Mouse (Mus musculus) megakaryocyte-erythroid progenitor cell, adult 5-6 weeks (primary cell): ENCODE data around the gene Nle1. TPM values are rescaled to one million over a fixed set of nuclear protein-coding genes. Genes with fewer than 3 reads are reported as not detected.
A peak's percentile ranks its signal among the peaks of the same experiment; 100 is the strongest.

Experiments
- ATAC-seq: replicated peaks from 2 replicates; pipeline ENCODE4 v1.8.0; 2016; ENCODE audit warnings: mild to moderate bottlenecking, inconsistent platforms; ENCODE audit not compliant: severe bottlenecking, poor library complexity, low FRiP score, low TSS enrichment
- total RNA-seq, 2 experiments: library from RNA; stranded (forward) in 1 of 2; stranded (reverse) in 1 of 2; fragments of 200-1000, 215-1000 nt in 1 of 2; fragments of >200 nt in 1 of 2; fragmentation: Nextera tagmentation in 1 of 2; gene quantifications; 2 replicates each; pipeline ENCODE4 v1.2.3; 2014 to 2017

Nle1 gene
- total RNA-seq, 2 experiments from 2014 or later = 45.0 to 130 TPM

GRCm38 (mm10) chr11:82921691-82922090 is 13.5 kb upstream of the Nle1 start:
- no peak for ATAC-seq

GRCm38 (mm10) chr11:82920768-82921167 is 12.6 kb upstream of the Nle1 start:
- no peak for ATAC-seq

DNA sequence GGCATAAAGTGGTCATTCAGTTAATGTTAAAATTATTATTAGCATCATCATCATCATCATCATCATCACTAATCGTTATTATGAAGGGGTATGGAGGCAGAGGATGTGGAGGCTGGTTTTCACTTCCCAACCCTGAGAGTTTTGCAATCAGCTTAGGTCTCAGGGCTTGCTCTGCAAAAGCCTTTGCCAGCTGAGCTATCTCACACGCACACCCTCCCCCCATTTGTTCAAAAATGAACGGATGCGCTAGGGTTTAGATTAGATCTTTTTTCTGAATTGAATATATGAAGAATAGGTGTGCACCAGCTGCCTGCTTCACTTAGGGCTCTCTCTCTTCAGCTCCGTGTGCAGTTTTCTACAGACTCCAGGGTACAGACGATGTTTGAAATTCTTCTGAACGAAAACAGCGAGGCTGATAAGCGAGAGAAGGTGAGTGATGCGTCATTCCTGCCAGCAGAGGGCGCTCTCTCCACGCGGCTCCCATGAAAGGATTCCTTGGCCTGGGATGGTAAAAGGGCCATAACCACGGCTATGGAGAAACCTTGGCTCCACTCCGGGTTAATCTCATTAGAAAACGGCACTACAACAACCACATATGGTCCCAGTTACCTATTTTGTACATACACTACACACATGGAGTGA is 6.6 kb upstream of the Nle1 start:
- peak; percentile 79 for ATAC-seq

DNA sequence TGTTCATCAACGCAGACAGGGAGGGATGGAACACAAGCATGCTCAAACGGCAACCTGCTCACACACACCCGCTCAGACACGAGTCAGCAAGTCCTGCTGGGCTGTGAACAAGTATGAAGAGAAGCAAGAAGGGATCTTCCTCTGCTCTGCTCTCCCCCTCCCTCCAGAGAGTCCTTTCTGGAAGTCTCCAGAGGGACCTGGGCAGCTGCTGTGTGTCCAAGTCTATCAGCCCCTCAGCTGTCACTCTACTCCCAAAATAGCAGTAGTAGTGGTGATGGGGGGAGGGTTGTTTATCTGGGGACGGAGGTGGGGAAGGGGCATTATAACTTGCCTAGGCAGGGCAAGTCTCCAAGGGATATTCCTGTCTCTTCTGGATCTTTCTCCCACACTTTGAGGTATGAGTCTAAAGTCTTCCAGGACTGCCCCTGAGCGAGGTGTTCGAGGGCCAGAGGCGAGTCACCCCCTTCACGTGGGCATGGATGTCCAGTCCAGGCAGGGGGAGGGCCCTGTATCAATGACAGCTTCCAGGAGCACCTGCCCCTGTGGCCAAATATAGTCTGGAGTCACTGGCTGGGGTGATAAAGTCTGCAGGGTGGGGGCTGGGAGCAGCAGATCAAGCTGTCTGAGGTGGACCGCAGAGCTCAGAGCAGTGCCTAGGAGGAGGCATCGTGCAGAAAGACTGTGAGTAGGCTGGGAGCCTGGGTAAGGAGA is 2.6 kb upstream of the Nle1 start:
- no peak for ATAC-seq

GRCm38 (mm10) chr11:82910250-82910649 is 2.0 kb upstream of the Nle1 start, which contains the start of gene Unc45b:
Unc45b (plus strand) TSS chr11:82910550.
- ATAC-seq = no peak

- ATAC-seq = no peak
These were observed 388 bp upstream of the Nle1 start for GRCm38 (mm10) chr11:82908608-82908989.

DNA sequence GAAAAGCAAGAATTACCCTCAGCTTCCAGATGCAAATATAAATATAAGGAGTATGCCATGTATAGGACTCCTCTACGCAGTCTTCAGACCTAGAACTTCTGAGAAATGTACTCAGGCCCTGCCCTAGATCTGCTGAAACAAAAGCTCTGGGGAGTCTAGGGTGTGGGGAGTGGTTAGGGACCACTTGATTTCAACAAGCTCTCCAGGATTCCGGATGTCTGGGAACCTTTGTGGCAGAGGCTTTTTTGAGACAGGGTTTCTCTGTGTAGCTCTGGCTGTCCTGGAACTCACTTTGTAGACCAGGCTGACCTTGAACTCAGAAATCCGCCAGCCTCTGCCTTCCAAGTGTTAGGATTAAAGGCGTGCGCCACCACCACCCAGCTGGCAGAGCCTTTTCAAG is 2.4 kb downstream of the Nle1 start:
- no peak for ATAC-seq

- no peak for ATAC-seq
These were observed 3.3 kb downstream of the Nle1 start for GRCm38 (mm10) chr11:82904952-82905351.

DNA sequence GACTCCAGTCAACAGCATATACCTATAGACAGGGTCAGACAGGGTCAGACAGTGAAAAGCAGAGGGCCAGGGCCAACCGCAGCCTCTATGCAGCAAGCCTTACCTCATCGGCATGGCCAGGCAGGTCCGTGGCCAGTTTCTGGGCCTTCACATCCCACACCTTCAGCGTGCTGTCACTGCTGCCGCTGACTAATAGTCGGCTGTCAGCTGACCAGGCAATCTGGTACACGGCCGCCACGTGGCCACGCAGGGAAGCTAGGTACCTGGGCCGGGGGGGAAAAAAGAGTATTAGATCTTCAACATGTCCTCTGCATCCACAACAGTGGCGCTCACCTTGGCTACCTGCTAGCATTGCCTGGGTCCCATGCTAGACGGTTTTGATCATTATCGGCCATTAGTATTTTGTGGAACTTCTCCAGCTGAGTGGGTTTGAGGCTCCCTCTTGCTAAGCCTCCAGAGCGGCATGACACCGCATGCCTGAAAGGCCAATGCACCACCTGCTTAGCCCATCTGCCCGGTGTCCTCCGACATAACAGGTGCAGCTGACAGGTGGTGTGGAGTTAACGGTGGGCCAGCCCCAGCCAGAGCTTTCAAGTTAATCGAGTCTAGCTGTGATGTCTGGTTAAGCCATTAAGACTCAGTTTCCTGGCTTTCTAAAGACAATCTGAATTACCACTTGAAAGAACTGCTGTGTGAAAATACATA is 6.5 kb downstream of the Nle1 start:
- ATAC-seq = no peak

GRCm38 (mm10) chr11:82899720-82900119 is 8.5 kb downstream of the Nle1 start:
- 0 out of 2 replicates have a peak, but pooled peaks have one; percentile 8 for ATAC-seq

DNA sequence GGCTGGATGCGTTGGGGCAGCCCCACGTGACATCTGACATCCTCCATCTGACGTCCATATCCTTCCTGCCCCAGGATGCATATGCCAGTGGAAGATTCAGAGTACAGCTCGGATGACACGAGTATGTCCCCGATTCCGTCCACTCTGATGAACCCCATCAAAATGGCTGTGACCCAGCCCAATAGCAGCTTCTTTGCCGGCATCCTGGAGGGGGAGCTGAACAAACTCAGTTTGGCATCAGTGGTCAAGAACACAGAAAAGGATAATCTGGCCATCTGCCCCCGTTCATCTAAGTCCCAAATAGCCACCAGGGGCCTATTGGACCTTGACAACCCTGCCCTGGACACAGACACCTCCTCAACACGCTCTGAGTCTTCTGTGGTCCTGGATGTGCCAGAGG is 10.7 kb downstream of the Nle1 start:
- ATAC-seq = 0 out of 2 replicates have a peak, but pooled peaks have one; percentile 27

DNA sequence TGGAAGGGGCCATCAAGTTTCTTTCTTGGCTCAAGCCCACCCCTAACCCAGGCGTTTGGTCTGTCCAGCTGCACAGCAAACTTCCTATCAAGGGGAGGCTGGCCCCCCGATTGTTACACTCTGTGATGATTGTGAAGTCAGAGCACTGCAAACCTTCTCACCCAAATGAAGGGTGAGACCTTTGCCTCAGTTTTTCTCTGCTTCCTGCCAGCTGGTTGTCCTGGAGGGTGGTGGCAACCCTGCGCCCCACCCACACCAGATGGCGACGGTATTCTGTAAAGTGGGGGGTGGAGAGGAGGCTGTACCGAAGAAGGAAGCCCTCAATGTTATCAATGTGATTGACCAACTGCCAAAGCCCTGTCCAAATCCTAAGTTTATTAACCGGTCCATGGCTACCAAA is 16.3 kb downstream of the Nle1 start, which contains the start of gene Fndc8:
Gene Fndc8, plus strand, starts transcription at position 189 of the 400 bp plus-strand sequence.
- no peak for ATAC-seq

GRCm38 (mm10) chr11:82890342-82890762 is 17.9 kb downstream of the Nle1 start, which contains the start of gene Rad51d:
Rad51d (minus strand) TSS chr11:82890614.
- peak; percentile 94 for ATAC-seq

- peak; percentile 31 for ATAC-seq
These were observed 18.5 kb downstream of the Nle1 start for GRCm38 (mm10) chr11:82889524-82890341.

DNA sequence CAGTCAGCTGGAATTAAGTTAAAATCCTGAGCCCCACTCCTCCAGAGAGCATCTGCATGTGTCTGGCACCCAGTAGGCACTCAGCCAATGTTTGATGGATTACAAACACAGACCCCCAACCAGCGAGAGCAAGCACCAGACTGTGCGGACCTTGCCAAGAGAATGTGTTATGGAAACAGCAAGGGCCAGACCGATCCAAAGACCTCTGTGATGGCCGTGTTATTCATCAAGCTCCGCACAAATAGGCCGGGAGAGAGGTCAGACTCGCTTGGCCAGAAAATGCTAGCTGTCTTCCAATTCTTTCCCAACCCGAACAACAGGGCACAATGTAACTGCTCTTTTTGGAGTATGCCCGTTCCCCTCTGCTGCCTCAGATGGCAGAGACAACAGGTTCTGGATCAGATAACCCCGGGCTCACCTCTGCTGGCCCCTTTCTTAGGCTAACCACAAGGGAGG is 19.7 kb downstream of the Nle1 start:
- no peak for ATAC-seq

DNA sequence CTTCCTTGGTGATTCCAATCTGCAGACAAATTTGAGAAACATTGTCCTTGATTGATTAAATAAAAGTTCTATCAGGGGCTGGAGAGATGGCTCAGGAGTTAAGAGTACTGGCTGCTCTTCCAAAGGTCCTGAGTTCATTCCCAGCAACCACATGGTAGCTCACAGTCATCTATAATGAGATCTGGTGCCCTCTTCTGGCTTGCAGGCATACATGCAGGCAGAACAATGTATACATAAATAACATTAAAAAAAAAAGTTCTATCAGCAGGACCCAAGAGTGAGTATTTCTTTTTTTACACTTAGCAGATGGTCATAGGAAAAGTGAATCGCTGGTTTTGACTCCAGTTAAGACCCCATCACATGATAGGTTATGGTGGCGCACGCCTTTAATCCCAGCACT is 21.7 kb downstream of the Nle1 start:
- no peak for ATAC-seq

- ATAC-seq = no peak
These were observed 25.0 kb downstream of the Nle1 start for GRCm38 (mm10) chr11:82883180-82883579.

- no peak for ATAC-seq
These were observed 30.4 kb downstream of the Nle1 start for GRCm38 (mm10) chr11:82877726-82878344.

GRCm38 (mm10) chr11:82875631-82876030 is 32.6 kb downstream of the Nle1 start:
- no peak for ATAC-seq
